Mouse (Mus musculus) 3134 (cell line): ENCODE data around the gene Glipr2.
A peak's percentile ranks its signal among the peaks of the same experiment; 100 is the strongest.

Source experiments
- DNase-seq: peaks from one replicate; pipeline ENCODE4 v3.0.0-alpha.2; 2011; ENCODE audit warnings: low spot score; ENCODE audit not compliant: insufficient read length; ENCODE audit errors: extremely low read depth

The Glipr2 gene

GRCm38 (mm10) chr4:43957292-43957845 lies at the start of gene Glipr2:
Glipr2 (plus strand) TSS chr4:43957401.
- peak; percentile 95 for DNase-seq

- no peak for DNase-seq
These were observed 39.0 kb upstream of the Glipr2 start for GRCm38 (mm10) chr4:43918221-43918620.

- DNase-seq, result no peak
These were observed 36.6 kb upstream of the Glipr2 start for GRCm38 (mm10) chr4:43920602-43921001.

- no peak for DNase-seq
These were observed 32.1 kb upstream of the Glipr2 start for GRCm38 (mm10) chr4:43925125-43925524.

GRCm38 (mm10) chr4:43925779-43926178 lies 31.4 kb upstream of the Glipr2 start:
- DNase-seq, result peak; percentile 61

- DNase-seq, result no peak
These were observed 29.4 kb upstream of the Glipr2 start for GRCm38 (mm10) chr4:43927826-43928225.

GRCm38 (mm10) chr4:43931877-43932276 lies 25.3 kb upstream of the Glipr2 start:
- no peak for DNase-seq

- DNase-seq, result no peak
These were observed 21.0 kb upstream of the Glipr2 start for GRCm38 (mm10) chr4:43936186-43936585.

GRCm38 (mm10) chr4:43936749-43937674 lies 20.2 kb upstream of the Glipr2 start:
- DNase-seq, result no peak

GRCm38 (mm10) chr4:43941315-43941714 lies 15.9 kb upstream of the Glipr2 start:
- no peak for DNase-seq

- DNase-seq, result no peak
These were observed 14.8 kb upstream of the Glipr2 start for GRCm38 (mm10) chr4:43942421-43942820.

- DNase-seq, result peak; percentile 35
These were observed 9.6 kb upstream of the Glipr2 start for GRCm38 (mm10) chr4:43947571-43947970.

GRCm38 (mm10) chr4:43957846-43958461 lies 753 bp downstream of the Glipr2 start:
- peak; percentile 61 for DNase-seq

- no peak for DNase-seq
These were observed 2.5 kb downstream of the Glipr2 start for GRCm38 (mm10) chr4:43959523-43960179.

- DNase-seq, result no peak
These were observed 3.0 kb downstream of the Glipr2 start for GRCm38 (mm10) chr4:43960207-43960606.

- no peak for DNase-seq
These were observed 7.2 kb downstream of the Glipr2 start for GRCm38 (mm10) chr4:43964326-43964833.

GRCm38 (mm10) chr4:43964951-43965684 lies 7.9 kb downstream of the Glipr2 start:
- DNase-seq, result peak; percentile 50

- DNase-seq, result no peak
These were observed 8.8 kb downstream of the Glipr2 start for GRCm38 (mm10) chr4:43965856-43966535.

GRCm38 (mm10) chr4:43968650-43969049 lies 11.4 kb downstream of the Glipr2 start:
- DNase-seq, result peak; percentile 71

- DNase-seq, result peak; percentile 63
These were observed 12.2 kb downstream of the Glipr2 start for GRCm38 (mm10) chr4:43969373-43969772.
